Mouse (Mus musculus): Measurements from ENCODE around the gene Il4i1. TPM values are rescaled to one million over a fixed set of nuclear protein-coding genes. Genes with fewer than 3 reads are reported as not detected.

Il4i1 gene
- 1.2 and 3.5 TPM in 2 replicates for polyA plus RNA-seq (2012; ENCODE audit: insufficient read depth, insufficient read length, missing spikeins)

- peak within 1 kb of the TSS; percentile 88 for H3K27ac ChIP-seq (ENCODE audit: insufficient read depth, low read depth, low read length)
- H3K4me3 ChIP-seq (ENCODE audit: insufficient read depth, low read length): peak within 1 kb of the TSS; percentile 82
- H3K4me1 ChIP-seq (ENCODE audit: control insufficient read depth, insufficient read depth, low read length): peaks cover 29% of the 10 kb centered on the region
- TF ChIP-seq CTCF (IDR thresholded peaks at IDR 0.05; ENCODE audit: low read depth, low read length) (no peak), POLR2A (IDR thresholded peaks at IDR 0.05; ENCODE audit: borderline replicate concordance, low read depth, low read length) (no peak)
These were observed at the start of gene Il4i1, which contains the start of gene Nup62 for GRCm38 (mm10) chr7:44815721-44816469. TSS of gene Il4i1 (plus strand) at chr7:44816387. TSS of gene Nup62 (plus strand) at chr7:44816088.

GRCm38 (mm10) chr7:44768129-44768528 lies 48.1 kb upstream of the Il4i1 start:
- Histone ChIP-seq H3K27ac (ENCODE audit: insufficient read depth, low read depth, low read length) (no peak overlapping the region), H3K4me1 (ENCODE audit: control insufficient read depth, insufficient read depth, low read length) (no peaks in the 10 kb centered on the region), H3K4me3 (ENCODE audit: insufficient read depth, low read length) (no peak overlapping the region)
- no peak for TF ChIP-seq POLR2A (IDR thresholded peaks at IDR 0.05; ENCODE audit: borderline replicate concordance, low read depth, low read length)
- TF ChIP-seq CTCF (IDR thresholded peaks at IDR 0.05; ENCODE audit: low read depth, low read length): no peak

GRCm38 (mm10) chr7:44770046-44770578 lies 46.1 kb upstream of the Il4i1 start:
- no peak overlapping the region for H3K4me3 ChIP-seq (ENCODE audit: insufficient read depth, low read length)
- TF ChIP-seq POLR2A (IDR thresholded peaks at IDR 0.05; ENCODE audit: borderline replicate concordance, low read depth, low read length): no peak
- H3K27ac ChIP-seq (ENCODE audit: insufficient read depth, low read depth, low read length): no peak overlapping the region
- H3K4me1 ChIP-seq (ENCODE audit: control insufficient read depth, insufficient read depth, low read length): no peaks in the 10 kb centered on the region

- H3K4me3 ChIP-seq (ENCODE audit: insufficient read depth, low read length): no peak overlapping the region
- H3K4me1 ChIP-seq (ENCODE audit: control insufficient read depth, insufficient read depth, low read length): no peaks in the 10 kb centered on the region
- TF ChIP-seq POLR2A (IDR thresholded peaks at IDR 0.05; ENCODE audit: borderline replicate concordance, low read depth, low read length): no peak
- TF ChIP-seq CTCF (IDR thresholded peaks at IDR 0.05; ENCODE audit: low read depth, low read length): no peak
- no peak overlapping the region for H3K27ac ChIP-seq (ENCODE audit: insufficient read depth, low read depth, low read length)
These were observed 43.5 kb upstream of the Il4i1 start for GRCm38 (mm10) chr7:44772591-44773204.

GRCm38 (mm10) chr7:44776849-44777498 lies 39.2 kb upstream of the Il4i1 start:
- Histone ChIP-seq H3K4me3 (ENCODE audit: insufficient read depth, low read length) (no peak overlapping the region), H3K4me1 (ENCODE audit: control insufficient read depth, insufficient read depth, low read length) (peaks cover 6% of the 10 kb centered on the region), H3K27ac (ENCODE audit: insufficient read depth, low read depth, low read length) (no peak overlapping the region)
- TF ChIP-seq POLR2A (IDR thresholded peaks at IDR 0.05; ENCODE audit: borderline replicate concordance, low read depth, low read length) (no peak), CTCF (IDR thresholded peaks at IDR 0.05; ENCODE audit: low read depth, low read length) (no peak)

GRCm38 (mm10) chr7:44780101-44780500 lies 36.1 kb upstream of the Il4i1 start:
- Histone ChIP-seq H3K4me3 (ENCODE audit: insufficient read depth, low read length) (no peak overlapping the region), H3K4me1 (ENCODE audit: control insufficient read depth, insufficient read depth, low read length) (peaks cover 6% of the 10 kb centered on the region), H3K27ac (ENCODE audit: insufficient read depth, low read depth, low read length) (no peak overlapping the region)
- TF ChIP-seq CTCF (IDR thresholded peaks at IDR 0.05; ENCODE audit: low read depth, low read length): no peak
- TF ChIP-seq POLR2A (IDR thresholded peaks at IDR 0.05; ENCODE audit: borderline replicate concordance, low read depth, low read length): no peak

GRCm38 (mm10) chr7:44789531-44789930 lies 26.7 kb upstream of the Il4i1 start:
- TF ChIP-seq POLR2A (IDR thresholded peaks at IDR 0.05; ENCODE audit: borderline replicate concordance, low read depth, low read length): no peak
- no peak for TF ChIP-seq CTCF (IDR thresholded peaks at IDR 0.05; ENCODE audit: low read depth, low read length)
- Histone ChIP-seq H3K4me1 (ENCODE audit: control insufficient read depth, insufficient read depth, low read length) (peaks cover 7% of the 10 kb centered on the region), H3K27ac (ENCODE audit: insufficient read depth, low read depth, low read length) (no peak overlapping the region), H3K4me3 (ENCODE audit: insufficient read depth, low read length) (no peak overlapping the region)

- Histone ChIP-seq H3K27ac (ENCODE audit: insufficient read depth, low read depth, low read length) (no peak overlapping the region), H3K4me3 (ENCODE audit: insufficient read depth, low read length) (no peak overlapping the region), H3K4me1 (ENCODE audit: control insufficient read depth, insufficient read depth, low read length) (peaks cover 7% of the 10 kb centered on the region)
- TF ChIP-seq CTCF (IDR thresholded peaks at IDR 0.05; ENCODE audit: low read depth, low read length) (no peak), POLR2A (IDR thresholded peaks at IDR 0.05; ENCODE audit: borderline replicate concordance, low read depth, low read length) (no peak)
These were observed 26.1 kb upstream of the Il4i1 start for GRCm38 (mm10) chr7:44790066-44790465.

- no peak overlapping the region for H3K4me3 ChIP-seq (ENCODE audit: insufficient read depth, low read length)
- H3K27ac ChIP-seq (ENCODE audit: insufficient read depth, low read depth, low read length): peak overlapping the region; percentile 76
- TF ChIP-seq POLR2A (IDR thresholded peaks at IDR 0.05; ENCODE audit: borderline replicate concordance, low read depth, low read length) (no peak), CTCF (IDR thresholded peaks at IDR 0.05; ENCODE audit: low read depth, low read length) (no peak)
- peaks cover 7% of the 10 kb centered on the region for H3K4me1 ChIP-seq (ENCODE audit: control insufficient read depth, insufficient read depth, low read length)
These were observed 23.4 kb upstream of the Il4i1 start for GRCm38 (mm10) chr7:44792781-44793180.
